In the genomic region with DNA sequence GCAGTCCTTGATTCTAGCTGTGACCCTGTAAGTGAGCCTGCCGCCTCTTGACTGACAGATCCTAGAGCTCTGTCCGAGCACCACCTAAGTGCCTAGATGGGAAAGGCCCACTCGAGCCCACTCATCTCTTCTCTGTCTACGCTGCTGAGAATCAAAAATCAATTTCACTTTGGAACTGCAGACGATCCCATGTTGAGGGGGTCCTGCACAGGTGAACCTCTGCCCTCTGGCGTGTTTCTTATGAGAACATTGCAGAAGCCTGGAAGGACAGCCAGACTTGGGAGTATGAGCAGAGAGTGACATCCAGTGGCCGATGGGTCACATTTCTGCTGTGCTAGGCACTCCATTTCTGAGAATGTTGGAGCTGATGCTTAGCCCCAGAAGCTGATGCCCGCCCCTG, we compare ENCODE assay signal across 9 mouse cellular contexts. TPM values are rescaled to one million over a fixed set of nuclear protein-coding genes. Genes with fewer than 3 reads are reported as not detected.
DNase-seq lines count a peak whose midpoint lies in the region; ATAC-seq and TF ChIP-seq lines count a peak whose summit lies in the region.
"Had no signal": no experiment of that assay in that cellular context is flagged by ENCODE, and none has a peak within 500 bp of the region (broad histone marks: within the 10 kb centered on the region; RNA-seq: fewer than 3 reads in every experiment).

No protein-coding gene starts in this region.

- 0 out of 2 replicates have a peak, but pooled peaks have one; percentile 54 for ATAC-seq in kidney, embryonic 16.5 days (ENCODE audit: low FRiP score, low TSS enrichment)
- ATAC-seq in lung, embryonic 16.5 days (ENCODE audit: low read depth) = peak; percentile 84

- DNase-seq in urinary bladder, postnatal 14 days (ENCODE audit: low spot score) = peak; percentile 44
- no peak for DNase-seq in urinary bladder, adult 2 months (ENCODE audit: low spot score)
- DNase-seq in brain, embryonic 14.5 days (ENCODE audit: low read depth) = peak; percentile 76
- peak; percentile 21 for DNase-seq in gastrocnemius, postnatal 25 days
- peak; percentile 61 for DNase-seq in retina, embryonic 14.5 days (ENCODE audit: low spot score)
- DNase-seq in urinary bladder, postnatal 10 days (ENCODE audit: low spot score) = no peak

- no peak overlapping the region for H3K9ac ChIP-seq in kidney, embryonic 16.5 days (replicated peaks; ENCODE audit: low read length)
- H3K9ac ChIP-seq in lung, embryonic 16.5 days (ENCODE audit: low read length) = no peak overlapping the region

- H3K4me3 ChIP-seq in kidney, embryonic 16.5 days (ENCODE audit: low read length) = no peak overlapping the region
- H3K4me3 ChIP-seq in lung, embryonic 16.5 days (ENCODE audit: low read length) = no peak overlapping the region

- no peak overlapping the region for H3K27ac ChIP-seq in kidney, embryonic 16.5 days (ENCODE audit: low read length)
- no peak overlapping the region for H3K27ac ChIP-seq in lung, embryonic 16.5 days (ENCODE audit: low read length)

- H3K36me3 ChIP-seq in kidney, embryonic 16.5 days (ENCODE audit: insufficient read depth, low read length) = no peaks in the 10 kb centered on the region
- H3K36me3 ChIP-seq in lung, embryonic 16.5 days (ENCODE audit: control insufficient read depth, insufficient read depth, low read length) = no peaks in the 10 kb centered on the region

- H3K9me3 ChIP-seq in kidney, embryonic 16.5 days (ENCODE audit: low read length) = no peaks in the 10 kb centered on the region
- H3K9me3 ChIP-seq in lung, embryonic 16.5 days (ENCODE audit: control insufficient read depth, low read length) = no peaks in the 10 kb centered on the region

- peak; percentile 69 for TF ChIP-seq CTCF in brain, embryonic 14.5 days (IDR thresholded peaks at IDR 0.05; ENCODE audit: borderline replicate concordance, extremely low read depth, insufficient read depth, insufficient read length)

- H3K27me3 ChIP-seq in kidney, embryonic 16.5 days (ENCODE audit: insufficient read depth, low read length) = no peaks in the 10 kb centered on the region
- no peaks in the 10 kb centered on the region for H3K27me3 ChIP-seq in lung, embryonic 16.5 days (ENCODE audit: control insufficient read depth, insufficient read depth, low read depth, low read length)

- WGBS in kidney, embryonic 16.5 days = 57% methylated on average over 8 of the region's 8 CpGs
- WGBS in lung, embryonic 16.5 days = 39% methylated on average over 8 of the region's 8 CpGs

- no peaks in the 10 kb centered on the region for H3K4me1 ChIP-seq in kidney, embryonic 16.5 days (ENCODE audit: insufficient read depth, low read length)
- peaks cover 13% of the 10 kb centered on the region for H3K4me1 ChIP-seq in lung, embryonic 16.5 days (replicated peaks; ENCODE audit: control insufficient read depth, insufficient read depth, low read length)

- no peak for TF ChIP-seq POLR2A in brain, embryonic 14.5 days (IDR thresholded peaks at IDR 0.05; ENCODE audit: borderline replicate concordance, extremely low read depth, insufficient read depth, insufficient read length, poor library complexity, severe bottlenecking)

- no peak overlapping the region for H3K4me2 ChIP-seq in kidney, embryonic 16.5 days (replicated peaks; ENCODE audit: low read depth, low read length)
- no peak overlapping the region for H3K4me2 ChIP-seq in lung, embryonic 16.5 days (ENCODE audit: low read depth, low read length)

RNA-seq across cellular contexts. Expression of gene Il20ra, which starts 19.4 kb away (rescaled TPM):
- 0.14 and 0.18 TPM in 2 replicates for polyA plus RNA-seq in urinary bladder, adult 2 months (2012; rRNA removed)
- 0.16 and 0.29 TPM in 2 replicates for polyA plus RNA-seq in brain, embryonic 14.5 days (2012; rRNA removed)
- not detected for total RNA-seq in gastrocnemius, postnatal 25 days (2021)
- 0.07 and 0.10 TPM in 2 replicates for polyA plus RNA-seq in kidney, embryonic 16.5 days (2015; fragmentation: Nextera tagmentation; extraction: Ambion mirVana)
- polyA plus RNA-seq in lung, embryonic 16.5 days (2015; fragmentation: Nextera tagmentation; extraction: Ambion mirVana) = 0.14 and 0.19 TPM in 2 replicates
- total RNA-seq: gastrocnemius, postnatal 36 days had no signal

Comparison
In these comparisons a context has a peak if more than half of its experiments do, and no peak if none do; other contexts are left out.
1. DNase-seq: peak in urinary bladder, postnatal 14 days (single experiment), brain, embryonic 14.5 days (single experiment), gastrocnemius, postnatal 25 days (single experiment) and retina, embryonic 14.5 days (single experiment); none in urinary bladder, adult 2 months (single experiment) and urinary bladder, postnatal 10 days (single experiment).